Mouse (Mus musculus): ENCODE data around the gene Ifnar2. TPM values are rescaled to one million over a fixed set of nuclear protein-coding genes. Genes with fewer than 3 reads are reported as not detected.

Ifnar2 gene
- polyA plus RNA-seq, 1 experiment from 2014 or later = 29.0 TPM

DNA sequence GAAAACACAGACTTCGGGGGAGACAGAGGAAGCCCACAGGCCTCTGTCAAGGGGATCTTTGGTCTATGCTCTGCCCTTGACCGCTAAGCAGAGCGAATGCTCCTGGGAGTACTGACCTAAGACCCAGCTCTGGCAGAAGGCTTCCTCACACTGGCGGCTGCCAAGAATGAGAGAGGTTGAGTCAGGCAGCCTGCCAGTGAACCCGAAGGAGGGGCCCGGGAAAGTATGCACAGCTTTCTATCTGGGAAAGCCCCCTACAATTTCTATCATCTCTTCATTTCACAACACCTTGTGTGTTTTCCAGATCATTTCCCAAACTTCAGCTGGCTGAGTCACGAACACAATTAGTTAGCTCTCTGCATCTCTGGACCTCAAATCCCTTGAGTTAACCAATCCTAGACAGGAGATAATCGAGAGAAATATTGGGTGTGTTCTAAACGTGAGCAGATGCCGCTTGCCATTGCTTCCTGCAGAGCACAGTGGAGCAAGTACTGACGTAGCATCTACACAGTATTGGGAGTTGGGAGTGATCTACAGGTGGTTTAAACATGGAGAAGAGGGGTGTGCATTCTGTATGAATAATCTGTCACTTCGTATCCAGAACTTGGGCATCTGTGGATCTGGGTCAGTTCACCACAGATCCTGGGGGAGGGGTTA is 9.8 kb upstream of the Ifnar2 start:
- H3K9me3 ChIP-seq = no peaks in the 10 kb centered on the region
- WGBS = 83% methylated on average over 12 of the region's 12 CpGs
- DNase-seq (ENCODE audit: extremely low spot score, low spot score) = no peak
- H3K36me3 ChIP-seq (replicated peaks) = no peaks in the 10 kb centered on the region
- no peak overlapping the region for H3K27ac ChIP-seq
- H3K27me3 ChIP-seq (ENCODE audit: poor library complexity, severe bottlenecking) = peaks cover 2% of the 10 kb centered on the region; the same call in 1 of the 2 replicates
- no peak overlapping the region for H3K4me3 ChIP-seq
- H3K4me1 ChIP-seq = 0 out of 2 replicates have a peak, but pooled peaks cover 9% of the 10 kb centered on the region

DNA sequence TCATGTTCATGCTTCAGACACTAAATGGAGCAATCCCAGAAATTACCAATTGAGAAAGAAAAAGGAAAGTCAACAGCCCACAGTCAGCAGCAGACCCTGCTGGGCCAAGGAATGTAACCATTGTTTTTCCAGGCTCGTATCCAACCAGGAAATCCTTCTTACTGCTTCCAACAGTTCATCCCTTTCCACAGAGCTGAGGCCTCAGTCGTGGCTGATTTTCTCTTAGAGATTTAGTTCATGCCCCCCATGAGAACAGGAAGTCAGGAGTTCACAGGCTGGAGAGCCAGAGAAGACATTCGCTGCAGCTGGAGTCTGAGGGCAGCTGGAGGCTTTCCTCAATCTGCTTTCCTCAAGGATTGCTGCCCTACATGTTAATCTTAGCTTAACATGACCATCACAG is 9.1 kb upstream of the Ifnar2 start:
- DNase-seq (ENCODE audit: extremely low spot score, low spot score) = no peak
- WGBS = 37% methylated on average over 3 of the region's 3 CpGs
- H3K36me3 ChIP-seq (replicated peaks) = no peaks in the 10 kb centered on the region
- no peak overlapping the region for H3K4me3 ChIP-seq
- no peaks in the 10 kb centered on the region for H3K9me3 ChIP-seq
- H3K27ac ChIP-seq = no peak overlapping the region
- 0 out of 2 replicates have a peak, but pooled peaks cover 9% of the 10 kb centered on the region for H3K4me1 ChIP-seq
- no peaks in the 10 kb centered on the region for H3K27me3 ChIP-seq (ENCODE audit: poor library complexity, severe bottlenecking)

DNA sequence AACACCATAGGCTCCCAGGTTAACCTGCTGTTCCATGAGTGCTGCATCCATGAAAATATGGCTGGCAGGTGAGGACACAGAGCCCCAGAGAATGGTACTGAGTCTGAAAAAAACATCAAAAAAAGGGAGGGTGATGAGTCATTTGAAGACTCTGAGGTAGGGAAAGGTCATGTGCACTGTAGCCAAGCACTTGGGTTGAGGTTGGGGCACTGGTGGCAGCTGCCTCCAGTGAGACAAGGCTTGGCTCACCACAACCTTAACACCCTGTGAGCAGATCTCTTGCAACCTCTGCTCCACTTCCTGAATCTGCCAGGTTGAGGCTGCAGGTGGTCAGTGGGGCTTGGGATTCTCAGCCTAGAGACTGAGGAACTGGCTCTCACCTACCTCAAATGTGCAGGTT is 6.0 kb upstream of the Ifnar2 start:
- Histone ChIP-seq H3K4me3 (no peak overlapping the region), H3K9me3 (no peaks in the 10 kb centered on the region), H3K27ac (no peak overlapping the region), H3K36me3 (replicated peaks) (no peaks in the 10 kb centered on the region), H3K27me3 (ENCODE audit: poor library complexity, severe bottlenecking) (no peaks in the 10 kb centered on the region), H3K4me1 (0 out of 2 replicates have a peak, but pooled peaks cover 9% of the 10 kb centered on the region)
- no peak for DNase-seq (ENCODE audit: extremely low spot score, low spot score)

DNA sequence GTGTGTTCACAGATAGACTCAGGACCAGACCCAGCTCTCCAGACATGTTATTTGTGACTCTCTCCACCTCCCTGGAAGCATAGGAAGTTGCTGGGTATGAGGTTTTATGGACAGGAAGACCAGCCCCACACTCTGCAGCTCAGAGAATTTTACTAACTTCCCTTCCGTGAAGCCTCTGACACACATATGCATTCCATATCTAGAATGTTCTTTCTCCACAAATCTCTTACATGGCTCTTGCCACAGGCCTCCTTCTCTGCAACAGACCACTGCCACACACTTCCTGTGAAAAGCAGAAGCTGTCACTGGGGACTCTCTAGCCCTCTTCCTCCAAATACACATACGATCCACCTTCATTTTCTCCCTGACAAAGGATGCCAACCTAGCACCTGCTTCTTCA is 5.5 kb upstream of the Ifnar2 start:
- DNase-seq (ENCODE audit: extremely low spot score, low spot score) = no peak
- H3K4me3 ChIP-seq = no peak overlapping the region
- WGBS = 86% methylated on average over 2 of the region's 2 CpGs

DNA sequence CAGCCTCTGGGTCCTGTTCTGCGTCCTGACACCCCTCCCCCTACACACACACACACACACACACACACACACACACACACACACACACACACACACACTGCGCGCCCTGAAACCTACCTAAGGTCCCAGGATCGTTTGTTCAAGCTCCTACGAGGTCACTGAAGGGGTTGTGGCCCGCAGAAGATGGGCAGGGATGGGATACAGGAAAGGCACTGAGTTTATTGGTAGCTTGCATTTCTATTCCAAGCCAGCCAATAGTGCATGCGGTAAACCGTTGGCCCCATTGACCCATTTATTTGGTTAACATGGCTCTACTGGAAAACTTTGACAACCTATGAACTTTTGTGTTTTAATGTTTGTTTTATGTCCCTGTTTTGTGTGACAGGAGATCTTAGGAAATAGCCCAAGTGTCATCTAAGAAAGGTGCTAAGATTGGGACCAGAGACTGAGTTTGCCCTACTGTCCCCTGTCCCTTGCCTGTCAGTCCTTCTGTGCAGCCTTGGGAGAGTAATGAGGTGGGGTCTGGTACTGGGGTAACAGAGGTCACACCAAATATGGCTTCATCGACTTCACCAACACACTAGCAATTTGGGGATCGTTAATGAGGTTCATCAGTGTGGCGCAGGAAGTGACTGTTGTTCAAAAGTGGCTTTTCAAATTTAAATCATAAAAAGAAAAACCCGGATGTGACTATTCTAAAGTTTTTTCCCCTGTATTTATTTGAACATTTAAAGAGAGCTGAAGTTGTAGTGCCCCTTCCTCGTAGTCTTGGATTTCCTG is 1.1 kb downstream of the Ifnar2 start:
- peak; percentile 29 for DNase-seq (ENCODE audit: extremely low spot score, low spot score)
- Histone ChIP-seq H3K9me3 (no peaks in the 10 kb centered on the region), H3K4me3 (peak overlapping the region; percentile 95), H3K27me3 (ENCODE audit: poor library complexity, severe bottlenecking) (no peaks in the 10 kb centered on the region), H3K27ac (peak overlapping the region; percentile 96), H3K4me1 (peaks cover 46% of the 10 kb centered on the region), H3K36me3 (replicated peaks) (peaks cover 24% of the 10 kb centered on the region)
- WGBS = 48% methylated on average over 13 of the region's 13 CpGs

More for the DNA sequence above, 5.5 kb upstream of the Ifnar2 start:
- H3K9me3 ChIP-seq = no peaks in the 10 kb centered on the region
- no peaks in the 10 kb centered on the region for H3K27me3 ChIP-seq (ENCODE audit: poor library complexity, severe bottlenecking)
- no peak overlapping the region for H3K27ac ChIP-seq
- no peaks in the 10 kb centered on the region for H3K36me3 ChIP-seq (replicated peaks)
- H3K4me1 ChIP-seq = peaks cover 8% of the 10 kb centered on the region

DNA sequence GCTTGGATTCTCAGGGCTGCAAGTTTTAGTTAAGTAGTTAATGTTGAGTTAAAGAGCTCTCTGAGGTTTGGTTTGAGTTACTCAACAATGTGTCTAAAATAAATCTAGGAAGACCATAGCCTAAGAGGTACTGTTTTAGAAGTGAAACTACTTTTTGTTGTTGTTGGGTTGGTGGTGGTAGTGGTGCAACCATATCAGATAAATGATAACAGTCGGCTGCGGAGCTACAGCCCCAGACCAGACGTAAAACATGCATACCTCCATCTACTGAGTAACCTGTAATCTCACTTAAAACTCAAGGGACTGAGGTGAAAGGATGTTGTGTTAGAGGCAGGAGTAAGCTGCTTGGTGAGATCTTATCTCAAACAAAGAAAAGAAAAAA is 1.7 kb downstream of the Ifnar2 start:
- H3K27me3 ChIP-seq (ENCODE audit: poor library complexity, severe bottlenecking) = no peaks in the 10 kb centered on the region
- no peak for DNase-seq (ENCODE audit: extremely low spot score, low spot score)
- H3K36me3 ChIP-seq (replicated peaks) = peaks cover 24% of the 10 kb centered on the region
- H3K27ac ChIP-seq = no peak overlapping the region
- H3K4me3 ChIP-seq = peak overlapping the region; percentile 95; the same call in 1 of the 2 replicates
- H3K4me1 ChIP-seq = peaks cover 52% of the 10 kb centered on the region
- no peaks in the 10 kb centered on the region for H3K9me3 ChIP-seq
- 93% methylated on average over 3 of the region's 3 CpGs for WGBS

DNA sequence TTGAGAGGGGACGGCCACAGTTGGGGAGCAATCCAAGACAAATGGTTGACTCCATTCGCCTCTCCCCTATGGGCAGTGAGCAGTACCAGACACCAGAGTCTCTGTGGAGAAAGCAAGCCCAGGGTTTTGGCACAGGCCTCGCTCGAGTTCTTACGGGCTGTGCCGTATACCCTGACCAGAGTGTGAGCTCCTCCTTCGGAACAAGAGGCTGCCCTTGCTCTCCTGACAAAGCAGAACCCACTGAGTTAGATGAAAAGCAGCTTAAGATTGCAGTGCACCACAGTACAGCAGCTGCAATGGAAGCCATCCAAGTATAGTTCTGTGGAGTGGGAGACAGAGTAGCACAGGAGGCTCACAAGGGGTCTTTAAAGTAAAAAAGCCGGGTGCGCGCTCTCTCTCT is 4.1 kb downstream of the Ifnar2 start:
- Histone ChIP-seq H3K9me3 (no peaks in the 10 kb centered on the region), H3K4me1 (peaks cover 56% of the 10 kb centered on the region), H3K36me3 (replicated peaks) (peaks cover 25% of the 10 kb centered on the region), H3K27me3 (ENCODE audit: poor library complexity, severe bottlenecking) (no peaks in the 10 kb centered on the region), H3K4me3 (no peak overlapping the region), H3K27ac (no peak overlapping the region)
- DNase-seq (ENCODE audit: extremely low spot score, low spot score) = no peak
- WGBS = 96% methylated on average over 10 of the region's 10 CpGs

DNA sequence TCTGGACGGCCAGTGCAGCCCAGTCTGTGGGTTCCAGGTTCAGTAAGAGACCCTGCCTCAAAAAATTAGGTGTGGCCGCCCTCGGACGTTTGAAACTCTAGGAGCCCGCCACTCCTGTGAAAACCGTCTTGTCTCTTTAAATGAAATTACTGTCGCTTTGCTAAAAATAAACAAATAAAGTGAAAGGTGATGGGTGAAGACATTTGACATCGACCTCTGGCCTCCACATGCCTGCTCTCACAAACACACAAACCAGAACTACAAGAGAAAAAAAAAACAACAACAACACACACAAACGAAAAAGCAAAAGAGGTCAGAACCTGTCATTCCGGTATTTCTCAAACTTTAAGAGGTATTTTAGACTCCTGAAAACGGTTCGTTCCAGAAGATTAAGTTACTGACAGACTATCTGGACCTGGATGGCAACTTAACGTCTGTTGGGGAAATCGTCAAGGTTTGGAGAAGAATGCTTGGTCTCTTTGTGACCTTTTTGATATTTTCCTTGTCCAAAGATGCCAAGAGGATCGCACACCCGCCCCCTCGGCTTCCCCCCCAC is 5.9 kb downstream of the Ifnar2 start:
- Histone ChIP-seq H3K9me3 (no peaks in the 10 kb centered on the region), H3K36me3 (replicated peaks) (peaks cover 31% of the 10 kb centered on the region), H3K27me3 (ENCODE audit: poor library complexity, severe bottlenecking) (no peaks in the 10 kb centered on the region), H3K4me3 (no peak overlapping the region), H3K27ac (peak overlapping the region; percentile 31), H3K4me1 (peaks cover 41% of the 10 kb centered on the region)
- no peak for DNase-seq (ENCODE audit: extremely low spot score, low spot score)
- WGBS = 56% methylated on average over 17 of the region's 17 CpGs

DNA sequence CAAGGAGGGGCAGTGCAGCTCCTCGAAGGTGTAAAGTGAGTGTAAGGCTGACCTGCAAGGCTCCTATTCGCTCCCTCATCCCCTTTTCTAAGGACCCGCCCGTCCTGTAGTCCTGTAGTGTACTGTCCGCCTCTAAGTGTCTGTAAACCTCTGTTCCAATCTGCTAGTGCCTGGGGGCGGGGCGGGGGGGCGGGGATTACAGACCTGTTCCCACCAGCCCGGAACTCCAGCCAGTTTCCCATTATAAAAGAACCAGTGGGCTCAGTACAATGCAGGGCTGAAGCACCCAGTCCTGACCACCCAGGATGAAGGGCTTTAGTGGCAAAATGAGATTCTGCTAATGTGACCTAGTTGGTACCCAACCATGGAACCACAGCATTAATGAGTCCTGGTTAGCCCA is 6.4 kb downstream of the Ifnar2 start:
- H3K9me3 ChIP-seq = no peaks in the 10 kb centered on the region
- H3K36me3 ChIP-seq (replicated peaks) = peaks cover 36% of the 10 kb centered on the region
- H3K4me1 ChIP-seq = peaks cover 36% of the 10 kb centered on the region
- WGBS = 31% methylated on average over 9 of the region's 9 CpGs
- peak overlapping the region; percentile 31 for H3K27ac ChIP-seq
- no peak overlapping the region for H3K4me3 ChIP-seq
- no peaks in the 10 kb centered on the region for H3K27me3 ChIP-seq (ENCODE audit: poor library complexity, severe bottlenecking)
- DNase-seq (ENCODE audit: extremely low spot score, low spot score) = no peak

DNA sequence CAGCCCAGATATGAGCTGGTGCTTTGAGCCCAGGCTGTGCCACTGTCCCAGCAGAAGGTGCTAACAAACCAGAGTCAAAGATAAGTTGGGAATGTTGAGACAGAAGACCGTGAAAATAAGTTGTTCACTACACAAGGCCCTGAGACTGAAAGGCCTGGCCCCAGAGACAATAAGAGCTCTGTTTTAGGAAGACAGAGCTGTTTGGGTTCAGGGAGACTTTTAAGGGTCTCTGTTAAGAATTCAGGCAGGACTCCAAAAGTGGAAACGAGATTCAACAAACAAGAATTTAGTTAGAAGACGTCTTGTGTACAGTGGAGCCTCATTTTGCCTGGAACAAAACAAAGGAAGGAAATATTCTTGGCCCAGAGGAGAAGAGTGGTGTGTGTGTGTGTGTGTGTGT is 6.8 kb downstream of the Ifnar2 start:
- Histone ChIP-seq H3K9me3 (no peaks in the 10 kb centered on the region), H3K4me3 (no peak overlapping the region), H3K27me3 (ENCODE audit: poor library complexity, severe bottlenecking) (no peaks in the 10 kb centered on the region), H3K27ac (peak overlapping the region; percentile 31), H3K36me3 (replicated peaks) (peaks cover 40% of the 10 kb centered on the region), H3K4me1 (peaks cover 32% of the 10 kb centered on the region)
- no peak for DNase-seq (ENCODE audit: extremely low spot score, low spot score)
- WGBS = 52% methylated on average over 3 of the region's 3 CpGs

DNA sequence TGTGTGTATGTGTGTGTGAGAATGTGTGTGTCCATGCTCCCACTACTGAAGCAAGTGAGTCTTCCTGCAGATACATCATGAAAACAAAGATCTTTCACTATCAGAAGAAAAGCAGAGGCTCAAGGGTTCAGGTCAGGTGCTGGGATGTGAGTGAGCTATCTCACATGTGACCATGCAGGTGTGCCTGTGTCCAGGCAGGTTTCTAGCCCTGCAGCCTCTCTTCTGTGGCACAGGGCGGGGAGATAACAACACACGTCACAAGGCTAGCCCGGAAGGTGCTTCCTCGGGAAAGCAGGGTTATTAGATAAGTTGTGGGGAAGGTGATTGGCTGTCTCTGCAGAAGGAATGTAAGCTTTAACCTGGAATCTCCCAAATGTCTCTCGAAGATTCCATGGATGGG is 7.6 kb downstream of the Ifnar2 start:
- no peak overlapping the region for H3K4me3 ChIP-seq
- 90% methylated on average over 5 of the region's 5 CpGs for WGBS
- no peak for DNase-seq (ENCODE audit: extremely low spot score, low spot score)
- H3K36me3 ChIP-seq (replicated peaks) = peaks cover 43% of the 10 kb centered on the region
- peaks cover 29% of the 10 kb centered on the region for H3K4me1 ChIP-seq
- H3K27ac ChIP-seq = no peak overlapping the region
- H3K27me3 ChIP-seq (ENCODE audit: poor library complexity, severe bottlenecking) = no peaks in the 10 kb centered on the region
- no peaks in the 10 kb centered on the region for H3K9me3 ChIP-seq

DNA sequence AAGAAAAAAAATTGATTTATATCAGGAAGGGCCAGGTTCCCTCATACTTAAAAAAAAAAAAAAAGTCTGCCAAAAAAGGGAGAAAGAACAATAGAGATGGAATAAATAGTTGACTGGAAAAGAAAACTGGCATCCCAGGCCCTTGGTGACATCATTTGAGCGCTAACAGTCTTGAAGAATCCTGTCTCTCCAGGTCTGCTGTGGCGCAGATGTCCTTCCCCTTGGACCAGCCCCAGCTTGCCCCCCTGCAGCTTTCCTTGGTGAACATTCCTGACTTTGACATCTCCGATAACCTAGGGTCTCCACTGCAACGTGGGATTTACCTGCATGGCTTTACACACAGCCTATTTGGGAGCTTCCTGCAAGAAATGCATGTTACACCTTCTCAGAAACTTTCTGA is 9.0 kb downstream of the Ifnar2 start:
- Histone ChIP-seq H3K4me1 (peaks cover 31% of the 10 kb centered on the region), H3K36me3 (replicated peaks) (peaks cover 36% of the 10 kb centered on the region), H3K27me3 (ENCODE audit: poor library complexity, severe bottlenecking) (no peaks in the 10 kb centered on the region), H3K27ac (no peak overlapping the region), H3K4me3 (no peak overlapping the region), H3K9me3 (no peaks in the 10 kb centered on the region)
- DNase-seq (ENCODE audit: extremely low spot score, low spot score) = no peak
- 83% methylated on average over 4 of the region's 4 CpGs for WGBS

DNA sequence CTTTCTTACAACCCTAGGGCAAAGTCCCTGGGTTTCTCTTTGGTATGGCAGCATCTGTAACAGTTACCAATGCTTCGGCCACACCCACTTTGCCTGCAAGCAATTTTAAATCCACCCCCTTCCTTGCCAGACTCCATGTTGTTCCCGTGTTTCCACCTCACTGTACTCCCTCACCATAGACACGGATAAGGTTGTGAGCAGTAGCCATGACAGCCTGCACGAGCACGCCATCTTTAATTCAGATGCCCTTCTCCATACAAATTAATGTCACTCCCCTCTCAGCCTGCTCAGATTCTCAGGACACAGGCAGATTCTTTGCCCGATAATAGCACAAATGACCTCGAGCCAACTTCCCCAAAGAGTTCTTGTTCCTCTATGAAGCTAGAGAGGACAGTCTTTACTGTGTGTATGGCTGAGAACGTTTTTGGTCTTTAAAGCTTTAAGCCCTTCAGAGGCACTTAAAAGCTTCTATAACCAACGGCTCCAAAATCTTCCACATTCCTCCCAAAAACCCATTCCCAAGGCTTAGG is 9.7 kb downstream of the Ifnar2 start:
- H3K36me3 ChIP-seq (replicated peaks) = peaks cover 37% of the 10 kb centered on the region
- no peaks in the 10 kb centered on the region for H3K27me3 ChIP-seq (ENCODE audit: poor library complexity, severe bottlenecking)
- no peaks in the 10 kb centered on the region for H3K9me3 ChIP-seq
- peaks cover 30% of the 10 kb centered on the region for H3K4me1 ChIP-seq
- no peak overlapping the region for H3K4me3 ChIP-seq
- WGBS = 89% methylated on average over 9 of the region's 9 CpGs
- DNase-seq (ENCODE audit: extremely low spot score, low spot score) = no peak
- H3K27ac ChIP-seq = no peak overlapping the region

Data from forebrain, embryonic 10.5 days (tissue).